Mouse (Mus musculus) stomach, postnatal 0 days (tissue): ENCODE measurements around the gene Olfr374. TPM values are rescaled to one million over a fixed set of nuclear protein-coding genes. Genes with fewer than 3 reads are reported as not detected.

Experiments
- ATAC-seq: fragments of 200-750 bp; cut with Nextera tagmentation; 2 replicates; pipeline ENCODE4 v1.8.0; 2017; ENCODE audit not compliant: low FRiP score, low TSS enrichment
- DNase-seq: peaks from one replicate; pipeline ENCODE4 v3.0.0-alpha.2; 2016; ENCODE audit warnings: low spot score
- H3K27ac ChIP-seq: fragments of 300-500 bp; sonication (generic); replicated peaks from 2 replicates; pipeline ENCODE4 v1.5.1; 2014; ENCODE audit warnings: mild to moderate bottlenecking, control low read depth
- H3K27me3 ChIP-seq: fragments of 300-500 bp; sonication (generic); 2 replicates; pipeline ENCODE4 v1.6.1; 2014; ENCODE audit warnings: low read length; ENCODE audit not compliant: control insufficient read depth, insufficient read depth
- H3K36me3 ChIP-seq: fragments of 300-500 bp; sonication (generic); 2 replicates; pipeline ENCODE4 v1.6.1; 2014; ENCODE audit warnings: low read length, mixed read lengths; ENCODE audit not compliant: control insufficient read depth, insufficient read depth
- H3K4me1 ChIP-seq: fragments of 300-500 bp; sonication (generic); replicated peaks from 2 replicates; pipeline ENCODE4 v1.6.1; 2014; ENCODE audit warnings: antibody characterized with exemption; ENCODE audit not compliant: control insufficient read depth, insufficient read depth
- H3K4me2 ChIP-seq: fragments of 300-500 bp; sonication (generic); replicated peaks from 2 replicates; pipeline ENCODE4 v1.6.1; 2014; ENCODE audit warnings: low read depth, mild to moderate bottlenecking, control low read depth, moderate library complexity
- H3K4me3 ChIP-seq: fragments of 300-500 bp; sonication (generic); 2 replicates; pipeline ENCODE4 v1.5.1; 2014; ENCODE audit warnings: low read depth, low read length, control low read depth
- H3K9ac ChIP-seq: fragments of 300-500 bp; sonication (generic); 2 replicates; pipeline ENCODE4 v1.6.1; 2014; ENCODE audit warnings: mild to moderate bottlenecking, low read length, control low read depth, mixed read lengths
- H3K9me3 ChIP-seq: fragments of 300-500 bp; sonication (generic); 2 replicates; pipeline ENCODE4 v1.6.1; 2016; ENCODE audit warnings: low read length; ENCODE audit not compliant: control insufficient read depth
- CTCF ChIP-seq: IDR thresholded peaks from 2 replicates; pipeline ENCODE4 v1.5.1; 2016; ENCODE audit warnings: antibody characterized with exemption, low read depth, mild to moderate bottlenecking, moderate library complexity
- EP300 ChIP-seq: optimal IDR thresholded peaks from 2 replicates; pipeline ENCODE3; 2016; ENCODE audit warnings: antibody characterized with exemption
- WGBS: fragments of 180-500 bp; shearing (Covaris S2); extraction: QIAGEN DNeasy Blood & Tissue Kit; methylation state at CpG from one replicate; pipeline ENCODE4 v1.1.7; 2014; 5-methylcytosine and 5-hydroxymethylcytosine counted together
- polyA plus RNA-seq: library from polyadenylated mRNA; unstranded; fragments of >200 nt; fragmentation: Nextera tagmentation; extraction: Ambion mirVana; gene quantifications from 2 replicates; pipeline ENCODE4 v1.2.1, GENCODE M21; 2015

The Olfr374 gene
- polyA plus RNA-seq, 1 experiment from 2014 or later: not detected

- TF ChIP-seq CTCF: no peak
- TF ChIP-seq EP300: no peak
- Histone ChIP-seq H3K36me3 (peaks cover 11% of the 10 kb centered on the region), H3K4me1 (no peaks in the 10 kb centered on the region), H3K9ac (peak within 1 kb of the TSS; percentile 97), H3K27me3 (no peaks in the 10 kb centered on the region), H3K27ac (peak within 1 kb of the TSS; percentile 99), H3K9me3 (no peaks in the 10 kb centered on the region), H3K4me2 (peak within 1 kb of the TSS; percentile 69), H3K4me3 (peak within 1 kb of the TSS; percentile 94)
- 1% methylated on average over 28 of the region's 49 CpGs for WGBS
- ATAC-seq (peak; percentile 86), DNase-seq (peak; percentile 86)
Measured at GRCm38 (mm10) chr8:72134756-72135445, 28.1 kb downstream of the Olfr374 start, which contains the start of gene Tpm4. Gene Tpm4, plus strand, starts transcription at chr8:72134975.

GRCm38 (mm10) chr8:72135446-72136301, 28.8 kb downstream of the Olfr374 start:
- Histone ChIP-seq H3K36me3 (peaks cover 11% of the 10 kb centered on the region), H3K4me2 (peak overlapping the region; percentile 69), H3K9me3 (no peaks in the 10 kb centered on the region), H3K27ac (peak overlapping the region; percentile 99), H3K9ac (peak overlapping the region; percentile 97), H3K27me3 (no peaks in the 10 kb centered on the region), H3K4me3 (peak overlapping the region; percentile 94), H3K4me1 (no peaks in the 10 kb centered on the region)
- peak; percentile 40 for TF ChIP-seq EP300
- peak; percentile 49 for TF ChIP-seq CTCF
- ATAC-seq: peak; percentile 47
- peak; percentile 76 for DNase-seq
- WGBS: under 1% methylated on average over 50 of the region's 62 CpGs

- Histone ChIP-seq H3K27me3 (no peaks in the 10 kb centered on the region), H3K9ac (peak overlapping the region; percentile 97), H3K4me1 (no peaks in the 10 kb centered on the region), H3K4me3 (peak overlapping the region; percentile 94), H3K4me2 (peak overlapping the region; percentile 69), H3K27ac (peak overlapping the region; percentile 99), H3K9me3 (no peaks in the 10 kb centered on the region), H3K36me3 (peaks cover 15% of the 10 kb centered on the region)
- ATAC-seq (peak; percentile 68), DNase-seq (peak; percentile 72)
- WGBS: under 1% methylated on average over 18 of the region's 18 CpGs
- TF ChIP-seq CTCF (no peak), EP300 (peak; percentile 48)
Measured at GRCm38 (mm10) chr8:72136302-72136978, 29.6 kb downstream of the Olfr374 start.

GRCm38 (mm10) chr8:72137431-72137830, 30.6 kb downstream of the Olfr374 start:
- H3K27ac ChIP-seq: peak overlapping the region; percentile 40; the same call in 1 of the 2 replicates
- H3K4me3 ChIP-seq: no peak overlapping the region
- TF ChIP-seq EP300 (peak; percentile 10), CTCF (no peak)
- peaks cover 20% of the 10 kb centered on the region for H3K36me3 ChIP-seq
- DNase-seq: no peak
- peak overlapping the region; percentile 27; the same call in 1 of the 2 replicates for H3K9ac ChIP-seq
- peak overlapping the region; percentile 69 for H3K4me2 ChIP-seq
- H3K4me1 ChIP-seq: no peaks in the 10 kb centered on the region
- no peak for ATAC-seq
- 77% methylated on average over 2 of the region's 2 CpGs for WGBS
- no peaks in the 10 kb centered on the region for H3K27me3 ChIP-seq
- H3K9me3 ChIP-seq: no peaks in the 10 kb centered on the region

GRCm38 (mm10) chr8:72138456-72138855, 31.6 kb downstream of the Olfr374 start:
- Histone ChIP-seq H3K4me1 (no peaks in the 10 kb centered on the region), H3K27me3 (no peaks in the 10 kb centered on the region), H3K36me3 (peaks cover 28% of the 10 kb centered on the region), H3K27ac (no peak overlapping the region), H3K4me3 (no peak overlapping the region), H3K4me2 (no peak overlapping the region), H3K9ac (no peak overlapping the region), H3K9me3 (no peaks in the 10 kb centered on the region)
- 91% methylated on average over 5 of the region's 5 CpGs for WGBS
- no peak for TF ChIP-seq CTCF
- DNase-seq (peak; percentile 11), ATAC-seq (no peak)
